Mouse (Mus musculus) right cerebral cortex, postnatal 10 days (tissue): ENCODE data around the gene Myo18b.
A peak's percentile ranks its signal among the peaks of the same experiment; 100 is the strongest.

Experiments used
- DNase-seq, 2 experiments: peaks; one replicate each; pipeline ENCODE4 v3.0.0; 2021; ENCODE audit warnings: low spot score in 2 of 2

The Myo18b gene

GRCm38 (mm10) chr5:112877391-112878115, 18.6 kb downstream of the Myo18b start:
- peak; percentile 62 to 71 for DNase-seq

- DNase-seq, result peak in 1 of 2 experiments; percentile 65
These were observed 19.2 kb downstream of the Myo18b start for GRCm38 (mm10) chr5:112876846-112877390.

- no peak for DNase-seq
These were observed 23.2 kb downstream of the Myo18b start for GRCm38 (mm10) chr5:112872999-112873398.

- peak; percentile 79 to 88 for DNase-seq
These were observed 25.4 kb downstream of the Myo18b start for GRCm38 (mm10) chr5:112870729-112871128.

GRCm38 (mm10) chr5:112868620-112869019, 27.5 kb downstream of the Myo18b start:
- DNase-seq, result no peak

GRCm38 (mm10) chr5:112864719-112865367, 31.3 kb downstream of the Myo18b start:
- DNase-seq, result no peak

GRCm38 (mm10) chr5:112859379-112860035, 36.7 kb downstream of the Myo18b start:
- DNase-seq, result peak; percentile 70 to 85

- peak; percentile 87 to 91 for DNase-seq
These were observed 43.0 kb downstream of the Myo18b start for GRCm38 (mm10) chr5:112853179-112853578.

GRCm38 (mm10) chr5:112851389-112851788, 44.8 kb downstream of the Myo18b start:
- DNase-seq, result peak in 1 of 2 experiments; percentile 63

- DNase-seq, result peak; percentile 61 to 70
These were observed 47.4 kb downstream of the Myo18b start for GRCm38 (mm10) chr5:112848586-112849280.

GRCm38 (mm10) chr5:112847985-112848542, 48.1 kb downstream of the Myo18b start:
- DNase-seq, result no peak

- DNase-seq, result no peak
These were observed 50.0 kb downstream of the Myo18b start for GRCm38 (mm10) chr5:112846146-112846545.

GRCm38 (mm10) chr5:112844460-112844859, 51.7 kb downstream of the Myo18b start:
- DNase-seq, result no peak

- peak; percentile 67 to 71 for DNase-seq
These were observed 52.4 kb downstream of the Myo18b start for GRCm38 (mm10) chr5:112843676-112844257.

- no peak for DNase-seq
These were observed 53.5 kb downstream of the Myo18b start for GRCm38 (mm10) chr5:112842696-112843095.

GRCm38 (mm10) chr5:112841850-112842249, 54.3 kb downstream of the Myo18b start:
- no peak for DNase-seq

GRCm38 (mm10) chr5:112834896-112835295, 61.3 kb downstream of the Myo18b start:
- no peak for DNase-seq

GRCm38 (mm10) chr5:112833866-112834265, 62.3 kb downstream of the Myo18b start:
- DNase-seq, result no peak

GRCm38 (mm10) chr5:112825091-112825794, 70.9 kb downstream of the Myo18b start:
- DNase-seq, result no peak

GRCm38 (mm10) chr5:112824376-112824775, 71.8 kb downstream of the Myo18b start:
- DNase-seq, result no peak
